Mouse (Mus musculus) urinary bladder, postnatal 4 days (tissue): ENCODE measurements around the gene Pepd.

ENCODE experiments used
- DNase-seq, 2 experiments: peaks; one replicate each; pipeline ENCODE4 v3.0.0; 2021 to 2022; ENCODE audit warnings: low spot score in 2 of 2

The Pepd gene

DNA sequence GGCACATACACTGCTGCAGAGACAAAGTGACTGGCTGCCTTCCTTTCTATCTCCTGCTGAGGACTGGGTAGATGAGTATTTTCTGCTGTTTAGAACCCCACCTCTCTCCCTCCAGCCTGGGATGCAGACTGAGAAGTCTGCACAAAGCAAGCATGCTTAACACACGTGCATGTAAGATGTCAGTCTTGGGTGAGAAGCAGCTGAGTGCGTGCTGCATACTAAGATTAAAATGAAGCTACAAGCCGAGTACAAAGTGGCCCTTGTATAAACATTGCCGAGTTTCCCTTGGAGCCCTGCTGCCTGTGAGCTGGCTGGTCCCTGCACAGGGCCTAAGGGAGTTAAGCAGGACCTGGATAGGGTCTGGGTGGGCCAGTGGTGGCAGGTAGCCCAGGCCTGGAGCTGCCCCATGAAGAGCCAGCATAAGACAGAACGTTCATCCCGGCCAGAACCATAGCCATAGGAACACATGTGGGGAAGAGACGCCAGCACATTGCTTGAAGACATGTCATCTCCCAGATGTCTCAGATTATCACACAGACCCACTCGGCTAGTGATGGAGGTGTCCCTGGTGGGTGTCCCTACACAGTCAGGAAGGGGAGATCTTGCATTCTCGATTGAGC lies 115.7 kb downstream of the Pepd start:
- no peak for DNase-seq

DNA sequence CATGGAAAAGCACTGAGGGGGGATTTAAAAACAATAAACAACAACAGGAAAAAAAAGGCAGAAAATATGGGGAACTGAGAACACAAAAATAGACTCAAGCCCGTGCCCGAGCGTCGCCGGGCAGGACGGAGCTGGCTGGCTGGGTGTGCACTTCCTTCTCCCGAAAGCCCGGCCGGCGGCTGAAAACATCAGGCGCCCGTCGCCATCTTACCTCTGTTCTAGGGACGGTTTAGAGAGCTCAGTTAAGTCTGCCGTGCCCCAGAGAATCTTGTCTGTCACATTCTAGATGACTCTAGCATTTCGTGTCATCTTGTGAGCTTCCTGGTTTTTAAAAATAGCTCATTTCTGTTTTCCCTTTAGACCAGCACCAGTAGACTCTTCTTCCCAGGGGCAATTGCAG lies 116.4 kb downstream of the Pepd start:
- no peak for DNase-seq

DNA sequence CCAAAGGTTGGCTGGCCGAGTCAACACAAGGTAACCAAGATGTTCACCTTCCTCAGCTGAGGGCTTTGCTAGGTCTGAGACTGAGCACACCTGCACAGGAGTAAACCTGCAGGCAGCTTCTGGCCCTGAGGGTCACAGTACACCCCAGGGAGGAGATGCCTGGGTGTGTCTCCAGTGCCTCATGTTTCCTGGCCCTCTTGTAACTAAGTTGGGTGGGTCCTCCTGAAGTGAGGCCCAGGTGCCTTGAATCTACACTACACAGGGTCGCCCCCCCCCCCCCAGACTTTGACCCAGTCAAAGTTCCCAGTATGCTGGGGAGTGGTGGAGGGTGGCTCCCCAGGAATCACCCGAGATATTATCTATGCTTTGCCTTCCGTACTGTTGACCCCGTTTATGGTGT lies 117.0 kb downstream of the Pepd start:
- no peak for DNase-seq

DNA sequence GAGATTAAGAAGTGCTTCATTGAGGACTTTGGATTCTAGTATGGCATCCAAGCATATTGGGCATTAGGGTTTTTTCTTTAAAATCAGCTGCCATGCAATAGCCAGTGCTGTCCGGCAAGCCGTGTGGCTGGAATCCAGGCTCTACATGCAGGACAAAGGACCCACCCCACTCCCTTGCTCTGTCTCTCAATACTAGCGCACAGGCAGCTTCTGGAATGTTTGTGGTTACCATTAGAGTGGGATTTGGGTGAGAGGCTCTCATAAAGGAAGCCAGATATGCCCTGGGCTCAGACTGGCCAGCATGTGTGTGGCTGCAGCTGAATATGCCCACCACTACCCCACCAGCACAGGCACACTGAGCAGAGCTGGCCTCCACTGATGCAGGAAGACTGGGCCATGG lies 117.5 kb downstream of the Pepd start:
- DNase-seq, result no peak

DNA sequence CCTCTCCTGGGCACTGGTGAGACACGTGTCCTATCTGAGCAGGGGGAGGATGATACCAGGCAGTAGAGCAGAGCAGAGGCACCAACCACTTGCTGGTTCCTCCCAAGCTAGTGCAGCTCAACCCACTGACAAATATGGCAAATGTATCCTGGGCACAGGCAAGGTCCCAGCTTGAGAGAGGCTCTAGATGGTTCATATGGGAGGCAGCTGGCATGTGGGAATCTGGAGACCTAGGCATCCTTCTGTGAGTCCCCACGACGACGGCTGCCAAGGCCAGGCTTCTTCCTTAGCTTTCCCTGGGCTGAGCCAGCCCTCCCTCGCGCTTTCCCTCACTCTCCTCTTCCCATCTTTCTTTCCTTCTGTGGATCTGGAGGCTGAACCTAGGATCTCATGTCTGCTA lies 118.4 kb downstream of the Pepd start:
- DNase-seq, result no peak

DNA sequence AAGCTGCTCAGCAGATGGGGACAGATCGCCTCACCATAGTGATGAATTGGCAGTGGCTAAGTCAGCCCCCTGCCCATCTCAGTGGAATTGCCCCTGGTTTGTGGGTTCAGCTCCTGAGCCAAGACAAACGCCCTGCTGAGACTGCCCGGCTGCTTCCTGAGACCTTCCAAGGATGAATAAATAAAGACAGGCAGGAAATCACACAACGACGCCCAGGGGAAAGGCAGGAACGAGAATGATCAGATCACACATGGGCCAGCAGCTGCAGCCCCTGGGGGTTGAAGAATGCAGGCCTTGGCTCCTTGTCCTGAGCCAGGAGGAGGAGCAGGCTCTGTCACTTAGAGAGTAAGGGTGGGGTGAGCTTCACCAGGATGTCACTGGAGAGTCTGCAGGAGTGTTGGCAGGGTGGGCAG lies 123.0 kb downstream of the Pepd start:
- DNase-seq, result no peak

DNA sequence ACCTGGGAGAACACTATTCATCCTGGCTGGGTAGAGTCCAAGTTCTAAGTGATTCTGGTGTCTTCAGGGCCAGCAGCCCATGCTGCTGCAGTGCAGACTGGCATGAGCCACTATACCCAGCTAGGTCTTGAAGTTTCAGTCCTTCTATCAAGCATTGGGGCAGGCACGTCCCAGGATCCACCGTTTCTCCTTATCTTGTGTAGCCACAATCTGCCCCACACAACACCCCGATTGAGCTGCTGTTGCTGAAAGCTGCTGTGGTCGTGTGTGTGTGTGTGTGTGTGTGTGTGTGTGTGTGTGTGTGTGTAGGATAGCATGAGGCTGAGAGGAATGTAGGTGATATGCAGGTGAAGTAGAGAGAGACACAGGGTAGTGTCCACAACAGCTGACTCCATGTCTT lies 123.4 kb downstream of the Pepd start:
- DNase-seq, result no peak

DNA sequence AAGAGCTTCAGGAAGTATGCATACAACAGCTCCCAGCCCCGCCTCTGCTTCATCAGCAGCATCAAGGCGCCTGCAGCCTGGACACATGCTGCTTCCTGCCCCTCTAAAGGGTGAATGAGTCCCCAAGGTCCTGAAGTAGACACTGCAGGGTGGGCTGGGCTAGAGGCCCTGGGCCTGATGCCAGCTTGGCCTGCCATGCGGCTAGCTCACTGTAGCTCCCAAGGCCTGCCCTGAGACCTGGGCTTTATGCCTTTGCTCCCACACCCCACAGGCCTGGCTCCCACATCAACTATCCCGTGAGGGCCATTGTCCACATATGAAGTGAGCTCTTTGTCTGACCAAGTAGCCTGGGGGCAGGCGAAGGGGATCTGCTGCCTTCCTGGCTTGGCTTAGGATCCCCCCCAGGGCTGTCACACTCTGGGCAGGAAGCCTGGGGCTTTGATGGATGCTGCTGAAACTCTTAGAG lies 124.1 kb downstream of the Pepd start:
- peak in 1 of 2 experiments; percentile 68 for DNase-seq

DNA sequence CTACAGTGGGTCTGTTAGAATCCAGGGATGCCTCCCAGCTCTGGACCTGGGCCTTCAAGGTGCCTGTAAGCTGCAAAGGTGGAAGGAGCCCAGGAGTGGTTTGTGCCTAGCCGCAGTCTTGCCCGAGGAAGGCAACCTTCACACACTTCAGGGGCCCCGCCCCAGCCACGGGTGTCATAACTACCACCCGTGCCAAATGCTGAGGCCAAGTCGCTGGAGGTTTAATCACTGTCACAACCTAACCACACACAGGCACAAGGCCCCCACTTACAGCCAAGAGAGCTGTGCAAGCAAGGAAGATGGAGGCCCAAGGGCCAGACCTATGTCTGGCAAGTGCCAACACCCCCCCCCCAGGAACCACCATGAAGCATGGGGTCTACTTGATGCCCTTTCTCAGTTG lies 125.2 kb downstream of the Pepd start:
- no peak for DNase-seq

DNA sequence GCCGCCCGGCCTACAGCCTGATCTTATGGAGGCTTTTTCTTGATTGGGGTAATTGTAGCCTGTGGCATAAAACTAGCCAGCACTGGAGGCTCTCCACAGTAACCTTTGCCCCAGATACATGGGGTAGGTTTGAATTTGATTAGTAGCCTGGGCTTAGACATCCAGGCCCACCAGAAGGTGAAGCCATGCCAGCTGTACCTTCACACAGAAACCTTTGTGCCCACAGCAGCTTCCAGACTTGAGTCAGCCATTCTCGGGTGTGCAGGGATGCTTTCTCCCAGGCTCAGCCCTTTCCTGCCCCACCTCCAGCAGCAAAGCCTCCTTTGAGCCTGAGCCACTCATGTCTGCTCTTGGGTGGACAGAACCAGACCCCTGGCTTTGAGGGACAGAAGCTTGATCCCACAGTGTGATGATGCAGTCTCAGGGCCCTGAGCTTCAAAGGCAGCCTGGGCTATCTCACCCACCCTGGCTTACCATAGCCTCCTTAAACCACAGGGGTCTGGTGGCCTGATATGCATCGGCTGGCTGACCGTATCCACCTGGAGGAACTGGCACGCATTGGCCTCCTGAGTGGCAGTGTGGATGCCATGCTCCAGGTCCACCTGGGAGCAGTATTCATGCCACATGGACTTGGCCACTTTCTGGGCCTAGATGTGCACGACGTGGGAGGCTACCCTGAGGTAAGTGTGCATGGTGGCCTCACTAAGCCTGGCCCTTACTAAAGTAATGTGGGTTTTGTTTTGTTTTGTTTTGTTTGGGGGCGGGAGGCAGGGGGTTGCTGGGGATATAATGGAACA lies 128.2 kb downstream of the Pepd start:
- peak in 1 of 2 experiments; percentile 15 for DNase-seq

DNA sequence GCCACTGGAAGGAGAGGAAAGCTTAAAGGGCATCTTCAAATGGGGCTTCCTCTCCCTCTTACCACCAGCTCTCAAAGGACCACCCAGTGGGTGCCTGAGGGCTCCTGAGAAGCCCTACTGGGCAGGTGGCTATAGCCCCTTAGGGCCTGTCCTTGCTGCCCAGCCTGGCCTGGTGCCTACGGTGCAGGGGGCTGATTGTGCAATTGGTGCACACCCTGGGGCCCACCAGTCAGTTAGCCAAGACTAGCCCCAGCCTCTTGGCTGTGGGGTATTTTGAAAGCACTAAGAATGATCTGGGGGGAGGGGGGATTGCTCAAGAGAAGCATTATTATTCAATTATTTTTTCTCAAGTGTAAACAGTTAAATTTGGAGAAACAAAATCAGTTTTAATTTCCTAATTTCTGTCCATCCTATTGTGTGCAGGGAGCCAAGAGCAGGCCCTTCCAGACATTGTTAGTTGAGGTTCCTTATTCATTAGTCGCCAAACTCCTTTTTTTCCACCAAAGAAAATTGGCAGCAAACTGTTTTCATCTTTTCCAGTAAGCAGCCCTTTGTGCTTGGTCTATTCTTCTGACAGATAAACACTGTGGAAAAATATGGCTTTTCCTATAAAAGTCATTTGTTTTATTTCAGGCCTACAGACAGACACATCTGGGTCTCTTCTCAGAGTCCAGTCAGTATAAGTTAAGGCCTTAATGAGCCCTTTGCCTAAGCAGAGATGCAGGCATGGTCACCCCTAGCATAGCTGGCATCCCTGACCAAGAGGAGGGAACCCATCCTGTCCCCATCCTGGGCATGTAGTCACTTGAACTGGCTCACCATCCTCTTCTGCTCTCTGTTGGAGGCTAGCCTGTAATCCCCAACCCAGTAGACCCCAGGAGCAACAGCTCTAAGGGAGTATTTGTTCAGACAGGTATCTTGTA lies 129.4 kb downstream of the Pepd start:
- peak in 1 of 2 experiments; percentile 23 for DNase-seq

DNA sequence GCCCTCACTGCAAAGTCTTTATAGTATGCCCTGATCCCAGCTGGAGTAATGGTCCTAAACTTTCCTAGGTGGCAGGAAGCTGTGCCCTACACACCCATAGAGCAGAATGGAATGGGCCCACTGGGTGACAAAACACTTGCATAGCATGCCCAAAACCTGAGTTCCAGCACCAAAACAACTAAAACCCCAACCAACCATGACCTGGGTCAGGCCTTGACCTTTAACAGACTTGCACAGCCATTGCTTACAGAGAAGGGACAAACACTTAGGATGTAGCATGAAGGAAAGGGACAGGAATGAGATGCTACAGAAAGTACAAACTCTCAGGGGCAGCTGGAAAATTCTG lies 130.0 kb downstream of the Pepd start:
- peak in 1 of 2 experiments; percentile 9 for DNase-seq

DNA sequence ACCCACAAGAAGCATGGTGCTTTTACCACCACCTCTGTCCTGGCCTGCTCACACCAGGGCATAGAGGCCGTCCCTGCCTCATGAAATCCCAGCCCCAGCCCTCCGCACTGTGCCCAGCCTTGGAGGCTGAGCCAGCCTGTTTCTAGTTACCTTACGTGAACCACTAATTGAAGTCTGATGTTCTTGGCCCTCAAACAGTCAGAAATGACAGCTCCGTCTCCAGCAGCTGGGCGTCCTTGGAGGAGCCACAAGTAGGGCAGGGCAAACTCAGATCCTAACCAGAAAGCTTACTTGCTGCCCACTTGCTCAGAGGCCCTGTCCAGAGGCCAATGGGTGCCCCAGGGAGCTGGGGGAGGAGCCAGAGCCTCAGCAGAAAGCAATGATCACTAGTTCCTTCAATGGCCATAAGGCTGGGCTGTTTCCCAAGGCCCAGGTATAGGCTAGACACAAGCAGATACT lies 130.6 kb downstream of the Pepd start:
- no peak for DNase-seq

DNA sequence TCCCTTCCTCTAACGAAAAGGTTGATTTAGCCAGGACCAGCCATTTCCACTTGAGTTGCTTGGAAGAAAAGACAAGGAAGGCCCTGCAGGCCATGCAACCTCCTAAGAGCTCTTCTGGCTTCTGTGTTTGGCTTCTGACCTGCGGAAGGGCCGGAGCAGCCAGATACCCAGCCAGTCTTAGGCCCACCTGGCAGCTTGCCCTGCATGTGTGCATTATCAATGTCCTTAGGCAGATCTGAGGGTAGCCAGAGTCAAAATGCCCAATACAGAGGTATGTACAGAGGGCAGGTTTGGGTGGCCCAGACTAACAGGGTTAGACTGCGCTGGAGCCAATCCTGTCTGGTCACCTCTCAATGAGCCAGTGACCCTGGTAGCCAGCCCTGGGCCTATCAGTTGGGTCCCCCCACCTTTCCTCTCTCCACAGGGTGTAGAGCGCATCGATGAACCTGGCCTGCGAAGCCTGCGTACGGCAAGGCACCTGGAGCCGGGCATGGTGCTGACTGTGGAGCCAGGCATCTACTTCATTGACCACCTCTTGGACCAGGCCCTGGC lies 131.2 kb downstream of the Pepd start:
- DNase-seq, result peak in 1 of 2 experiments; percentile 15

DNA sequence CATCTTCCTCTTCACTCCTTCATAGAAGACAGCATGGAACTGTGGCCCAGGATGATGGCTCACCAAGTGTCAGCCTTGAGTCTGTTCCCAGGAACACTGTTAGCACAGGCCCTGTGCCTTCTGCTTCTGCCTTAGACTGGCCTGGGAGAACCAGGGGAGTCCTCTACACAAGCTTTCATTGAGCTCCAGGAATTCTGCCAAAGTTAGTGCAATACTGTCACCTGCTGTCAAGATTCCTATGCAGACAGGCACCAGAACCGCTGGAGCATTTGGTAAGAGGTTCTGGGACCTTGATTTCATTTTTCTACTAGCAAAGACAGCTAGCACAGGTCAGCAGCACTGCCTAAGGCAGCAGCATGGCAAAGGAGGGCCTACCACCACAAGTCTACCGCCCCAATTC lies 132.5 kb downstream of the Pepd start:
- DNase-seq, result no peak

DNA sequence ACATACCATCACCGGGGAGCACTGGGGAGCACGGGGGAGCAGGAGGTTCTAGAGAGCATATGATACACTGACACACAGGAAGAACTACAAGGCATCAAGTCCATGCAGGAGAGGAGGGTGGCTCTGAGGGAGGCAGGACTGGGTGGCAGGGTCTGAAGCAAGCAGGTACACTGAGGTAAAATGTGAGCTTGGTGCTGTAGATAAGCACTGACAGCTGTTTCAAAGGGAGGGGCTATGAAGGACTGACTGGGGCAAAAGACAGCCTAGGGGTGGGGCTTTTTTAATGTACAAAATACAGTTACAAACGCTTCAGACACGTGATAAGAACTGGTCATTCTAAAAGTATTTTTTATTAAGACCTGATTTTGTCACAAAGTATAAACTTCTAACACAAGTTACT lies 133.9 kb downstream of the Pepd start:
- no peak for DNase-seq

DNA sequence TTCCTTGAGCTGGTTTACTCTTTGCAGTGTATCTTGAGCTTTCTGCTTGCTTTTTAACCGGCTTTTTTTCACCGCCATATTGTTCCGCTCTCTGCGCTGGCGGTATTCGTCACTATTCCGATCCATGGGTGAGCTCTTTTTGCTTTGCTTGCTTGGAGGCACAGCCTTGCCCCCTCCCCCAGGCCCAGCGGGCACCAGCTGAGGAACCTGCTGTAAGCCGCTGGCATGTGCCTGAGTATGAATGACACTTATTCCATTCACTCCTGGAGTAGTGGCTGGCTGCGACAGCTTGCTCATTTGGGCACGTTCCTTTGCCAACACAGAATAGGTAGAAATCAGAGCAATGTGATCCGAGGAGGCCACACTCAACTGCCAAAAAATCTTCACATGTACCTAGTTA lies 138.4 kb downstream of the Pepd start:
- DNase-seq, result no peak

DNA sequence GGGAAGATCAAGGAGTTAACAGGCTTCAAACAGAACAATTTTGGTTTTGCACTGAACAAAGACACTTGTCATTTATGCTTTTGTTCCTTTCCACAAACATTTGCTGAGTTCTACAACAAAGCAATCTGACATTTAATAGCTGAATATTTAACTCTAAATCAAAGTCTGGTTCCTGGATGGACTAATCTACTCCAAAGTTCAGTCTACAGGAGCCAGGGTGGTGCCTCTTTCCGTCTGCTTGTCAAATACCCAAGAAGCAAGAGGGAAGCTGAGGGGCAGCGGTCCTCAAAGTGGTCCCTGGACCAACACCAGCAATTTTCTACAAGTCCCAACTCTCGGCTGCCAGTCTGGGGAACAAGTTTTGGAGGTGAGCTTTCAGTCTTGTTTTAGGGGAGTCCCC lies 141.0 kb downstream of the Pepd start:
- DNase-seq, result no peak

DNA sequence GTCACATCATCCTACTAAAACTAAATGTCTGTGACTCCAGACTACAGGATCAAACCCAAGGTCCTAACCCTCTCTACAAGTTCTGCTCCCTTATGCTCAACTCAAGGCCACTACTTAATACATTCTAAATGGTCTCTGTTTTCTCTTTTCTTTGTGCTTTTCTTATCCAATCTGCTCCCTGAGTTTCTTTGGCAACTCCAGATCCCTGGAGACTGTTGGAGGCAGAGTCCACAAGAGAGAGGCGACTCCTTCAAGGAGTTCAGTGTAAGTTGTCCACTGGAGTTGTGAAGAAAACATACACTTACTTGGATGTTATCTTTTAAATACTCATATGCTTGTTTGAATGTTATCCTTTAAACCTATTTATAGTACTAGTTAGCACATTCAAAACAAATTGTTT lies 142.1 kb downstream of the Pepd start:
- no peak for DNase-seq

DNA sequence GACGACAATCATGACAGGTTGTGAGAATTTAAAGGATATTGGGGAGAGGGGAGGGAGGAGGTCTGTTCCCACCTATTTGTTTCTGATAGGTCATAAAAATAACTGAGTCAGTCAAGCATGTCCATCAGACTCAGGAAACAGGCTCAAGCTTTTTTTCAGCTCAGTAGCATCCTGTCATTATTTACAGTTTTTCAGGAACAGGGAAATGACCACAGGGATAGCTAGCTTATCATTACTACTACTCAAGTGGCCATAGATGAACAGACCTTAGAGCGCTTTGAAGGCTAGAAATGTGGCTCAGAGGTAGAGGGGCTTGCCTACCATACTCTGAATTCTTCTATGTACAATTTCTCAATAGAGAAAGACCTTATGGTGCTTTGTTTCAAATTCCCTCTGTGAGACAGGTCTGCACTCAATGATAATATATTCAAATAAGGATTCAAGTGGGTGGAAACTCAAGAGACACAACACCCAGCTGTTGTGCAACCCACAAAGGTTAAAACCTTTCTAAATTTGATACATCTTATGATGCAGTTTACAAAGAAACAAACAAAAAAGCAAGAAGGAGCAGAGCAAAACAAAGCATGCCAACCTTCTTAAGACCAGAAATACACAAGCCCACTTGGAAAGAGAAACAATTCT lies 142.9 kb downstream of the Pepd start:
- no peak for DNase-seq

DNA sequence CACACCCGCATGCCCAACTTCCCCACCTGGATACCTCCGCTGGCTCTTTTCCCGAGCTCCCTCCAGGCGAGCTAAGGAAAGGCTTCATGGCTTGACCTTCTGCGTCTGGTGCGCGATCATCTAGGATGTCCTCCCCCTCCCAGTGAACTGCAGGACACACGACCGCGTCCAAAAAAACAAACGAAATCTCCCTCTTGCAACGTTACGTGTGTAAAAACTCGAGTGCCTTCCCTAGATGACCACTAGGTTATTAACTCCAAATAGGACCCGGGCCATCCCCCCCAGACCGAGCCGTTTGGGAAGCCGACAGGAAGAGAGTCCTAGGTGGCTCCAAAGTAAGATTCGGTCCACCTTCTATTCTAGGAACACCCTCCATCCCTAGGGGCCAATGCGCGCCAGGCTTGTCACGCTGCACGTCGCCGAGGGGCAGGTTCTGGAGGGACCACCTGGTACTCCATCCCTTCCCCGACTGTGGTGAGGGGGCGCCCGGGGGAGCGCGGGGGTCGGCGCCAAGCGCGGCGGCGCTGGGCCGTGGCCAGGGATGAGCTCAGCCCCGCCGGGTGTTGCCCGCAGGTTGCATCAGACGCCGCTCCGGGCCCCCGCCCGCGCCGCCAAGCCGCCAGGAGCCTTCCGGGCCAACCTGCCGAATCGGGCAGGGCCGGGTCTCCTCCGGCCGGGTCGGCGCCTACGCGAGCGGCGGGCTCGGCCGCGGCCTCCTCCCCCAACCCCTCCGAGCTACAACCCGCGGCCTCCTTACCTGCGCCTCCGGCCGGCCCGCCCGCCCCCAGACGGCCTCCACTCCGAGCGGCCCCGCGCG lies 143.6 kb downstream of the Pepd start:
- DNase-seq, result peak in 1 of 2 experiments; percentile 59
